In genomic region chr10:10300915-10301439, GRCm38 (mm10) we compare ENCODE assay signal across 11 mouse cellular contexts.
A peak's percentile ranks its signal among the peaks of the same experiment; 100 is the strongest.
DNase-seq lines count a peak whose midpoint lies in the region; ATAC-seq and TF ChIP-seq lines count a peak whose summit lies in the region.
"Had no signal": no experiment of that assay in that cellular context is flagged by ENCODE, and none has a peak within 500 bp of the region (broad histone marks: within the 10 kb centered on the region; RNA-seq: fewer than 3 reads in every experiment).

No protein-coding gene starts in this region.

- intact Hi-C loops in heart, postnatal 25 days (cut with DNase I), result no loop called here

- no peaks in the 10 kb centered on the region for H3K27me3 ChIP-seq in forebrain, embryonic 12.5 days
- H3K27me3 ChIP-seq in forebrain, postnatal 0 days (ENCODE audit: insufficient read depth, low read length), result no peaks in the 10 kb centered on the region
- H3K27me3 ChIP-seq in neural tube, embryonic 11.5 days (ENCODE audit: control insufficient read depth, insufficient read depth, low read length), result no peaks in the 10 kb centered on the region
- H3K27me3 ChIP-seq: embryonic facial prominence, embryonic 13.5 days; limb, embryonic 13.5 days had no signal

- WGBS in forebrain, embryonic 12.5 days, result 20% methylated on average over 8 of the region's 8 CpGs
- 27% methylated on average over 8 of the region's 8 CpGs for WGBS in forebrain, postnatal 0 days
- 21% methylated on average over 8 of the region's 8 CpGs for WGBS in neural tube, embryonic 11.5 days

- no peak overlapping the region for H3K4me2 ChIP-seq in forebrain, embryonic 12.5 days
- no peak overlapping the region for H3K4me2 ChIP-seq in forebrain, postnatal 0 days (ENCODE audit: low read depth)
- H3K4me2 ChIP-seq in neural tube, embryonic 11.5 days (ENCODE audit: low read depth), result no peak overlapping the region
- H3K4me2 ChIP-seq: embryonic facial prominence, embryonic 13.5 days; limb, embryonic 13.5 days had no signal

- H3K9ac ChIP-seq in forebrain, embryonic 12.5 days, result no peak overlapping the region
- no peak overlapping the region for H3K9ac ChIP-seq in forebrain, postnatal 0 days
- no peak overlapping the region for H3K9ac ChIP-seq in neural tube, embryonic 11.5 days (ENCODE audit: low read length)
- H3K9ac ChIP-seq: embryonic facial prominence, embryonic 13.5 days; limb, embryonic 13.5 days had no signal

- H3K4me3 ChIP-seq in forebrain, embryonic 12.5 days (replicated peaks), result no peak overlapping the region
- H3K4me3 ChIP-seq in forebrain, postnatal 0 days (ENCODE audit: low read depth, low read length), result no peak overlapping the region
- H3K4me3 ChIP-seq in neural tube, embryonic 11.5 days (ENCODE audit: low read depth, low read length), result no peak overlapping the region
- H3K4me3 ChIP-seq: embryonic facial prominence, embryonic 13.5 days; limb, embryonic 13.5 days had no signal

- H3K9me3 ChIP-seq in forebrain, embryonic 12.5 days, result no peaks in the 10 kb centered on the region
- H3K9me3 ChIP-seq in forebrain, postnatal 0 days (ENCODE audit: low read length), result no peaks in the 10 kb centered on the region
- H3K9me3 ChIP-seq in neural tube, embryonic 11.5 days (ENCODE audit: control insufficient read depth, low read length), result no peaks in the 10 kb centered on the region
- H3K9me3 ChIP-seq: embryonic facial prominence, embryonic 13.5 days; limb, embryonic 13.5 days had no signal

- peak; percentile 49; the same call in 1 of the 2 replicates for ATAC-seq in forebrain, embryonic 12.5 days (ENCODE audit: low FRiP score)
- no peak for ATAC-seq in forebrain, postnatal 0 days
- ATAC-seq in neural tube, embryonic 11.5 days (ENCODE audit: insufficient read depth, low FRiP score, low TSS enrichment), result peak; percentile 69; the same call in 1 of the 2 replicates

- no peak overlapping the region for H3K27ac ChIP-seq in forebrain, embryonic 12.5 days
- no peak overlapping the region for H3K27ac ChIP-seq in forebrain, postnatal 0 days (ENCODE audit: low read depth, low read length)
- no peak overlapping the region for H3K27ac ChIP-seq in neural tube, embryonic 11.5 days (ENCODE audit: low read depth, low read length)
- H3K27ac ChIP-seq: embryonic facial prominence, embryonic 13.5 days; limb, embryonic 13.5 days had no signal

- TF ChIP-seq CTCF in forebrain, postnatal 0 days (IDR thresholded peaks at IDR 0.05; ENCODE audit: low read depth), result no peak

- no peaks in the 10 kb centered on the region for H3K36me3 ChIP-seq in forebrain, embryonic 12.5 days (replicated peaks)
- no peaks in the 10 kb centered on the region for H3K36me3 ChIP-seq in forebrain, postnatal 0 days (ENCODE audit: insufficient read depth)
- H3K36me3 ChIP-seq in neural tube, embryonic 11.5 days (ENCODE audit: control insufficient read depth, insufficient read depth, low read length), result no peaks in the 10 kb centered on the region
- H3K36me3 ChIP-seq: embryonic facial prominence, embryonic 13.5 days; limb, embryonic 13.5 days had no signal

- H3K4me1 ChIP-seq in forebrain, embryonic 12.5 days, result peaks cover 3% of the 10 kb centered on the region
- no peaks in the 10 kb centered on the region for H3K4me1 ChIP-seq in forebrain, postnatal 0 days (ENCODE audit: insufficient read depth)
- H3K4me1 ChIP-seq in neural tube, embryonic 11.5 days (ENCODE audit: control insufficient read depth, insufficient read depth, low read length), result no peaks in the 10 kb centered on the region
- H3K4me1 ChIP-seq: limb, embryonic 13.5 days had no signal

- DNase-seq in forebrain, postnatal 0 days, result no peak
- DNase-seq in embryo, embryonic 11.5 days (ENCODE audit: low read depth, low spot score), result peak; percentile 23
- DNase-seq in kidney, adult 8-10 months, result peak; percentile 73 to 76
- DNase-seq in neural tube, embryonic 11.5 days (ENCODE audit: low spot score), result peak; percentile 30
- no peak for DNase-seq in left cerebral cortex, adult 9 months (ENCODE audit: low spot score in 2 of 2)
- DNase-seq in urinary bladder, postnatal 4 days (ENCODE audit: low spot score in 2 of 2), result no peak
- no peak for DNase-seq in heart, postnatal 25 days (ENCODE audit: low spot score)
- DNase-seq: gastrocnemius, postnatal 14 days had no signal

Comparison
In these comparisons a context has a peak if more than half of its experiments do, and no peak if none do; other contexts are left out.
1. DNase-seq: peak in embryo, embryonic 11.5 days (single experiment), kidney, adult 8-10 months (2 of 2) and neural tube, embryonic 11.5 days (single experiment); none in forebrain, postnatal 0 days (single experiment), left cerebral cortex, adult 9 months (0 of 2), urinary bladder, postnatal 4 days (0 of 2) and heart, postnatal 25 days (single experiment).